Mouse (Mus musculus) kidney, adult 11 months (tissue): ENCODE data around the gene Phf11a.
"Not testable (repeated sequence)": the region's sequence is repeated elsewhere in the genome, so short reads cannot be mapped to it uniquely, and the experiment has no call there.

Source experiments
- DNase-seq: peaks from one replicate; pipeline ENCODE4 v3.0.0; 2022

Phf11a gene

DNA sequence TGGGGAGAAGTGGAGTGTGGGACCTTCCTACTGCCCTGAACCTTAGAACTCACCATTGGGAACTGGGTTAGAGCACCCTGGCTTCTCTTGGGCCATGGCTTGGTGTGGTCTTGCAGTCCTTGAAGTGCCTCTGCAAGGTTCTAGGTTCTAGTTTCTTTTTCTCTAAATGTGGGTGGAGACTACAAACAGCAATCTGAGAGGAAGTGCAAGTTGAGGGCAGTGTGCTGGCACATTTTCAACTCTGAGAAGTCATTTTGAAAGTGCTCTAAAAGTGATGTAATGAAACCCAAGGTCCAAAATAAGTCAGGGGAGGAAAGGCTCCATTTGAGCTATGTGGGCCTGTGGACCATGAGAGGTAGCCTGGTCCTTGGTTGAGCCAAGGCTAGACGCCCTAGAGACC, at the start of gene Phf11a:
Gene Phf11a, minus strand, starts transcription at position 132 of the 400 bp plus-strand sequence.
- DNase-seq: peak; percentile 2

DNA sequence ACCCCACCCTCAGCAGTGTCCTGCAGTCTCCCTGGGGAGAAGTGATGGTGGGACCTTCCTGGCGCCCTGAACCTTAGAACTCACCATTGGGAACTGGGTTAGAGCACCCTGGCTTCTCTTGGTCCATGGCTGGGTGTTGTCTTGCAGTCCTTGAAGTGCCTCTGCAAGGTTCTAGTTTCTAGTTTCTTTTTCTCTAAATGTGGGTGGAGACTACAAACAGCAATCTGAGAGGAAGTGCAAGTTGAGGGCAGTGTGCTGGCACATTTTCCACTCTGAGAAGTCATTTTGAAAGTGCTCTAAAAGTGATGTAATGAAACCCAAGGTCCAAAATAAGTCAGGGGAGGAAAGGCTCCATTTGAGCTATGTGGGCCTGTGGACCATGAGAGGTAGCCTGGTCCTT, 43.9 kb upstream of the Phf11a start, which contains the start of gene Phf11b:
Gene Phf11b, minus strand, starts transcription at position 163 of the 400 bp plus-strand sequence.
- peak; percentile 8 for DNase-seq

DNA sequence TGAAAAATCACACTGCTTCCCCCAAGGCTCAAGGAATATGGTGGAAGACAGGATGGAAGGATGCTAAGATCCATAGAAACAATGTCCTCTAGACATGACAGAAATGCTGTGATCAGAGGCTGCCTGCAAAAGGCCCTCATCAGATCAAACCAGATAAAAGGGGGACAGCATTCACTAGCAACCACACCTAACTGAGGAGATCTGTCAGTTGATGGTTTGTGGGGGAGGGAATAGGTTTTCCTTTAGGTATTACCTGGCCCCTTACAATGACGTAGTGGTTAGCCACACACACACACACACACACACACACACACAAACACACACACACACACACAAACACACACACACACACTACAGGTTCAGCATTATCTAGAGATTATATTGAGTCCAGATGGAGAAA, 42.2 kb upstream of the Phf11a start:
- no peak for DNase-seq

DNA sequence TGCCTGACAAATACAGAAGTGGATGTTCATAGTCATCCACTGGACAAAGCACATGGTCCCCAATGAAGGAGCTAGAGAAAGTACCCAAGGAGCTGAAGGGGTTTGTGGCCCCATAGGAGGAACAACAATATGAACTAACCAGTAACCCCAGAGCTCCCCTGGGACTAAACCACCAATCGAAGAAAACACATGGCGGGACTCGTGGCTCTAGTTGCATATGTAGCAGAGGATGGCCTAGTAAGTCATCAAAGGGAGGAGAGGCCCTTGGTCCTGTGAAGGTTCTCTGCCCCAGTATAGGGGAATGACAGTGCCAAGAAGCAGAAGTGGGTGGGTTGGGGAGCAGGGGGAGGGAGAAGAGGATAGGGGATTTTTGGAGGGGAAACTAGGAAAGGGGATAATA, 38.7 kb upstream of the Phf11a start:
- DNase-seq: not testable (repeated sequence)

DNA sequence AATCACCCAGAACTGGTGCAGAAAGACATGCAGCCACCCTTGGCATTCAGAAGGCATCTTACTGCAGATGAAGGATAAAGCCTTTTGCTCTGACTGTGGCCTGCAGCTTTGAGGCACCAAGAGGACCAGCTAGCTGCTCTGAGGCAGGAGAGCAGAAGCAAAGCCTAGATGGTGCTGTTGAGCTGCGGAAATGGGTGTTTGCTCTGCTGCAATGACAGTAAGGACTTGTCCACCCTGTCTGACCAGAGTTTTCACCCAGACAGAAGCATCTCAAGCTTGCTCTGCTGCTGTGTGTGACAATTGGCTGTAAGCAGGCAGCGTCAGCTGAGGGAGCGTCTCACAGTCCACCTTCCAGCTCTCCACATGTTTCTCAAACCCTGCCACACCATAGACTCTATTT, 33.2 kb upstream of the Phf11a start:
- DNase-seq: peak; percentile 2

DNA sequence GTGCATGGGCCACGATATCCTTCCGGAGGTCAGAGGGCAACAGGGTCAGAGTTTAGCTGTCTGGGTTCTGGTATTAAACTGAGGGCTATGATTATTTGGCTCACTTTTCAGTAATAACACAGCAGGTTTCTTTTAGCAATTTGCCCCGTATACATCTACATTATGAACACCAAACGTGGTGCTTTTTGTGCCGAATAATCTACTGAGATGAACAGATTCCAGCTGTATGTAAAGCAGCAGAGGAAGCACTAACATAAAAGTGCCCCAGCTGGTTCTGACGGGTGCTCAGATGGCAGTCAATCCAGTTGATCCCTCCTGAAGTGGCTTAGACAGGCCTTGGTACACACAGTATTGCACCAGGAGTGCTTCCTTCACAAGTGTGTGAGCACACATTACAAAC, 22.6 kb upstream of the Phf11a start:
- DNase-seq: not testable (repeated sequence)

DNA sequence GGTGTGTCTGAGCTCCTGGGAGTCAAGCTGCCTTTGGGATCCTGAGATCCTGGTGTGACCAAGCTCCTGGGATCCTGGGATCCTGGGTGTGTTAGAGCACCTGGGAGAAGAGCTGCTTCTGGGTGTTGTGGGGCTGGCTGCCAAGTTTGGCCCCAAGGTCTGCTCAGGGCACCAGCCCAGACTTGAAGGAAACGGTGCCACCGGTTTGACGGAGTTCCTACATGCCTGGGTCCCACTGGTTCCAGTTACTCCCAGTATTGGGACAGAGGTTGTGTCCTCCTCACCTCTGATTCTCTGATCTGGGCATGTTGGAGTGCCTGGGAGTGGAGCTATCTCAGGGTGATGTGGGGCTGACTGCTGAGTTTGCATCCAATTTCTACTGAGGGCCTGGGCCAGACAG, 21.7 kb upstream of the Phf11a start:
- not testable (repeated sequence) for DNase-seq

DNA sequence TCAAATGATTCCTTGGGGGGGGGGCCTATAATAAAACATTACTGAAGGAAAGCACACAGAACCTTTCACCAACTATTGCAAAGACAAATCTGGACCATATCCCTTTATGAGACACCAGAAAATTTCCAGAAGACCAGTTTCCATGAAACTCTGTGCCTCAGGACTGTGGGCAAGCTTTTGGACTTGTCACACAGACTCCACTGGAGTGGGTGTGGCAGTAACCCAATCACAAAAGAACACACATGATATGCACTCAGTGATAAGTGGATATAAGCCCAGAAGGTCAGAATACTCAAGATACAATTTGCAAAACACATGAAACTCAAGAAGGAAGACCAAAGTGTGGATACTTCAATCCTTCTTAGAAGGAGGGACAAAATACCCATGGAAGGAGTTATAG, 5.6 kb downstream of the Phf11a start:
- DNase-seq: not testable (repeated sequence)

DNA sequence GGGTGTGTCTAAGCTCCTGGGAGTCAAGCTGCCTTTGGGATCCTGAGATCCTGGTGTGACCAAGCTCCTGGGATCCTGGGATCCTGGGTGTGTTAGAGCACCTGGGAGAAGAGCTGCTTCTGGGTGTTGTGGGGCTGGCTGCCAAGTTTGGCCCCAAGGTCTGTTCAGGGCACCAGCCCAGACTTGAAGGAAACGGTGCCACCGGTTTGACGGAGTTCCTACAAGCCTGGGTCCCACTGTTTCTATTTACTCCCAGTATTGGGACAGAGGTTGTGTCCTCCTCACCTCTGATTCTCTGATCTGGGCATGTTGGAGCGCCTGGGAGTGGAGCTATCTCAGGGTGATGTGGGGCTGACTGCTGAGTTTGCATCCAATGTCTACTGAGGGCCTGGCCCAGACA, 22.4 kb downstream of the Phf11a start:
- not testable (repeated sequence) for DNase-seq

DNA sequence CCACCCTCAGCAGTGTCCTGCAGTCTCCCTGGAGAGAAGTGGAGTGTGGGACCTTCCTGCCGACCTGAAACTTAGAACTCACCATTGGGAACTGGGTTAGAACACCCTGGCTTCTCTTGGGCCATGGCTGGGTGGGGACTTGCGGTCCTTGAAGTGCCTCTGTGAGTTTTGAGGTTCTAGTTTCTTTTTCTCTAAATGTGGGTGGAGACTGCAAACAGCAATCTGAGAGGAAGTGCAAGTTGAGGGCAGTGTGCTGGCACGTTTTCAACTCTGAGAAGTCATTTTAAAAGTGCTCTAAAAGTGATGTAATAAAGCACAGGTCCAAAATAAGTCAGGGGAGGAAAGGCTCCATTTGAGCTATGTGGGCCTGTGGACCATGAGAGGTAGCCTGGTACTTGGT, 37.3 kb downstream of the Phf11a start, which contains the start of gene Gm6904:
Gene Gm6904, minus strand, starts transcription at position 161 of the 400 bp plus-strand sequence.
- peak; percentile 7 for DNase-seq

DNA sequence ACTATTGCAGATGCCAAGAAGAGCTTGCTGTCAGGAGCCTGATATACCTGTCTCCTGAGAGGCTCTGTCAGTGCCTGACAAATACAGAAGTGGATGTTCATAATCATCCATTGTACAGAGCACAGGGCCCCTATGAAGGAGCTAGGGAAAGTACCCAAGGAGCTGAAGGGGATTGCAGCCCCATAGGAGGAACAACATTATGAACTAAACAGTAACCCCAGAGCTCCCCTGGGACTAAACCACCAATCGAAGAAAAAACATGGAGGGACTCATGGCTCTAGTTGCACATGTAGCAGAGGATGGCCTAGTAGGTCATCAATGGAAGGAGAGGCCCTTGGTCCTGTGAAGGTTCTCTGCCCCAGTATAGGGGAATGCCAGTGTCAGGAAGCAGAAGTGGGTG, 41.5 kb downstream of the Phf11a start:
- DNase-seq: not testable (repeated sequence)

DNA sequence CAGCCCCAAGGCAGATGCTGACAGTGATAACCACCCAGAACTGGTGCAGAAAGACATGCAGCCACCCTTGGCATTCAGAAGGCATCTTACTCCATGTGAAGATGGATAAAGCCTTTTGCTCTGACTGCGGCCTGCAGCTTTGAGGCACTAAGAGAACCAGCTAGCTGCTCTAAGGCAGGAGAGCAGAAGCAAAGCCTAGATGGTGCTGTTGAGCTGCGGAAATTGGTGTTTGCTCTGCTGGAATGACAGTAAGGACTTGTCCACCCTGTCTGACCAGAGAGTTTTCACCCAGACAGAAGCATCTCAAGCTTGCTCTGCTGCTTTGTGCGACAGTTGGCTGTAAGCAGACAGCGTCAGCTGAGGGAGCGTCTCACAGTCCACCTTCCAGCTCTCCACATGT, 47.0 kb downstream of the Phf11a start:
- DNase-seq: not testable (repeated sequence)

DNA sequence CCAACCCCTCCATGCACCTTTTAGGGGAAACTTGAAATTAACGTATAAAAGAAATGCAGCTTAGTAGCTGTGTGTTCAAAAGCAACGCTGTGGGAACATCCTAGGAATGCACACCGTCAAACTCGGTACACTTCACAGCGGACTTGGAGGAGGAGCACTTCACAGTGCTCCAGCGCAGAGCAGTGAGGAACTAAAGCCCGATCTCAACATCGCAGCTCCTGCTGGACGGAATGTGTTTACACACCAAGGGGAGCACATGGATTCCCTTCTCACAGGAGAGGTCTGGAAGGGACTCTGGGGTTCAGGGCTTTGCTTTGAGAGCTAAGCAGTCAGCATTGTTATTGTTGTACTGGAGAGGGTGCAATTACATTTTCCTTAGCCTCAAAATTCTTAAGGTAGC, 63.7 kb downstream of the Phf11a start:
- no peak for DNase-seq

DNA sequence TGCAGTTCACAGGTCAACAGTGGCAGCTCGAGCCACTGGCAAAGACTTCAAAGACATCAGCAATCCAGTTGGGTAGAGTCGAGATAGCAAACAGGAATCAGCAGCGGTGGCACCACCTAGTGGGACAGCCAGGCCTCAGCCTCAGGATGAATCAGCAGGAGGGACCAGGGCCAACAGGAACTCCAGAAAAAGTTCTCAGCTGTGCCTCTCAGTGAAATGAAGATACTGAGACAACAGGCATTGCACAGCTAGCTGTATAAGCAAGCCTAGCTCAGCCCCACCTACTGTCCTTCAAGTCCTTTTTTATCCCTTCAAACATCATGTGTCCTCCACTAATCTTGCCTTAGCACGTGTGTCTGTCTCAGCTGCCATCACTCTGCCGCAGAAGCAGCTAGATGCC, 65.3 kb downstream of the Phf11a start:
- DNase-seq: no peak

DNA sequence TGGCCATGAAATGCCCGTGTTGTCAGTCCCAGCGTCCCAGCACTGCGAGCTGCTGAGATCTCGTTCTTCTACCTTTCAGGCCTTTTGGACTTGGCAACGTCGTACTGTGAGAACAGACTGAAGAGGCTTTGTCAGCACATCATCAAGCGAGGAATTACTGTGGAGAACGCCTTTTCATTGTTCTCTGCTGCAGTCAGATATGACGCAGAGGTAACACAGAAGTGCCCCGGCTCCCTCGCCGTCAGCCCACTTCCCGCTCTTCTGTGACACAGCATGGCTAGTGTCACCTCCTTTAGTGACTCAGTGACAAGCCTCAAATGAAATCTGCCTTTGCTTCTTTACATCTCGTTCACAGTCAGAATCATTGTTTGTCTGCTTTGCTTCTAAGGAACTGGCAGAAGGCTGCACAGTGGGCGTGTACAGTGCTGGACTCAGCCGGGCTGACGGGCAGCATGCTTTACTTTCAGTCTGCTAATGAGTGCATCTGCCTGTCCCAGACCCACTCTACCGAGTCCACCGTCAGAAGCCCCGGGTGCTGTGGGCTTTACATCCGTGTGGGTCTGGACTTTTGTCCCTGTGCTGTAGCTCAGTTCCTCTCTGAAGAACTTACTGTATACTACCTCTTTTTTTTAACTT, 66.9 kb downstream of the Phf11a start:
- no peak for DNase-seq

DNA sequence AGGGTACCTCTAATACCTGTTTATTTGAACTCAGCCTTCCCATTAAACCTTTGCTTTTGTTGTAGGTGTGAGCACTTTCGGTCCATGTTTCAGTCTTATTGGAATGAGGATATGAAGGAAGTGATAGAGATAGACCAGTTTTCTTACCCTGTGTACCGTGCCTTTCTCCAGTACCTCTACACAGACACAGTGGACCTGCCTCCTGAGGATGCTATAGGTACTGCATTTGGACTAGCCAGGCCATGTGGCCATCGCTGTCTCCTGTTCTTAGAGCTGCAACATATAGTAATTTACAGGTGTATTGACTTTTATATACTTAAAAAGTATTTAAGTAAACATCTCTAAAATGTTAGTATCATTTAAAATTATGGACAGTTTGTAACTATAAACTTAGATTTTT, 67.5 kb downstream of the Phf11a start:
- DNase-seq: no peak
